Comparison of ENCODE assay signal across 24 mouse cellular contexts in genomic region chr9:56451570-56451969, GRCm38 (mm10). TPM values are rescaled to one million over a fixed set of nuclear protein-coding genes. Genes with fewer than 3 reads are reported as not detected.
DNase-seq lines count a peak whose midpoint lies in the region; ATAC-seq and TF ChIP-seq lines count a peak whose summit lies in the region.
"Had no signal": no experiment of that assay in that cellular context is flagged by ENCODE, and none has a peak within 500 bp of the region (broad histone marks: within the 10 kb centered on the region; RNA-seq: fewer than 3 reads in every experiment).

No protein-coding gene starts in this region.

- H3K9ac ChIP-seq in liver, embryonic 12.5 days, result no peak overlapping the region
- H3K9ac ChIP-seq: embryonic facial prominence, embryonic 15.5 days; heart, embryonic 12.5 days; hindbrain, embryonic 14.5 days; neural tube, embryonic 13.5 days had no signal

- peaks cover 3% of the 10 kb centered on the region; the same call in 1 of the 2 replicates for H3K36me3 ChIP-seq in liver, embryonic 12.5 days
- H3K36me3 ChIP-seq: embryonic facial prominence, embryonic 15.5 days had no signal

- no peak overlapping the region for H3K4me2 ChIP-seq in liver, embryonic 12.5 days
- H3K4me2 ChIP-seq: embryonic facial prominence, embryonic 15.5 days; heart, embryonic 12.5 days; hindbrain, embryonic 14.5 days; neural tube, embryonic 13.5 days had no signal

- H3K4me1 ChIP-seq in liver, embryonic 12.5 days, result peaks cover 23% of the 10 kb centered on the region
- H3K4me1 ChIP-seq: embryonic facial prominence, embryonic 15.5 days; limb, embryonic 10.5 days had no signal

- 86% methylated on average over 6 of the region's 6 CpGs for WGBS in liver, embryonic 12.5 days (ENCODE audit: insufficient replicate concordance)

- H3K27me3 ChIP-seq in liver, embryonic 12.5 days (replicated peaks), result no peaks in the 10 kb centered on the region
- H3K27me3 ChIP-seq: embryonic facial prominence, embryonic 15.5 days; heart, embryonic 12.5 days; neural tube, embryonic 13.5 days; Patski had no signal

- no peak for ATAC-seq in cerebellum, adult (ENCODE audit: insufficient number of reproducible peaks, low FRiP score, low TSS enrichment)
- ATAC-seq in frontal cortex, adult (ENCODE audit: low TSS enrichment), result peak; percentile 52
- ATAC-seq in liver, embryonic 12.5 days, result no peak
- ATAC-seq: CD4-positive, CD25-positive, alpha-beta regulatory T cell, adult 4 months; intestine, embryonic 16.5 days; Patski had no signal

- no peak overlapping the region for H3K4me3 ChIP-seq in liver, embryonic 12.5 days
- H3K4me3 ChIP-seq: embryonic facial prominence, embryonic 15.5 days; gastrocnemius, adult 2 months; heart, embryonic 12.5 days; limb, embryonic 10.5 days; neural tube, embryonic 13.5 days had no signal

- H3K27ac ChIP-seq in liver, embryonic 12.5 days, result no peak overlapping the region
- H3K27ac ChIP-seq: embryonic facial prominence, embryonic 15.5 days; gastrocnemius, adult 2 months; hindbrain, embryonic 14.5 days; limb, embryonic 10.5 days; neural tube, embryonic 13.5 days had no signal

- TF ChIP-seq CTCF in brain, embryonic 14.5 days (IDR thresholded peaks at IDR 0.05; ENCODE audit: borderline replicate concordance, extremely low read depth, insufficient read depth, insufficient read length), result no peak

- TF ChIP-seq POLR2A in brain, embryonic 14.5 days (IDR thresholded peaks at IDR 0.05; ENCODE audit: borderline replicate concordance, extremely low read depth, insufficient read depth, insufficient read length, poor library complexity, severe bottlenecking), result no peak

- H3K9me3 ChIP-seq in liver, embryonic 12.5 days (replicated peaks), result no peaks in the 10 kb centered on the region
- H3K9me3 ChIP-seq: embryonic facial prominence, embryonic 15.5 days; heart, embryonic 12.5 days; limb, embryonic 10.5 days; neural tube, embryonic 13.5 days had no signal

- peak; percentile 24 to 35 for DNase-seq in cerebellum, adult 18-20 months
- no peak for DNase-seq in frontal cortex, adult 2 months (ENCODE audit: extremely low spot score in 1 of 2, low spot score in 1 of 2)
- peak; percentile 25 to 55 for DNase-seq in layer of hippocampus, postnatal 14 days (ENCODE audit: low spot score in 2 of 2)
- no peak for DNase-seq in layer of hippocampus, postnatal 10 days (ENCODE audit: low spot score in 2 of 2)
- peak; percentile 67 for DNase-seq in brain, embryonic 14.5 days (ENCODE audit: low read depth)
- DNase-seq: adrenal gland, adult 8-10 months; gastrocnemius, adult 2 months; heart, postnatal 14 days; kidney, postnatal 4 days; lung, adult 18-20 months; lung, postnatal 4 days; spleen, adult 18-20 months; thymus, postnatal 4 days had no signal

RNA-seq across cellular contexts. Expression of gene Hmg20a, which starts 33.2 kb away (rescaled TPM):
- 62.4 and 64.2 TPM in 2 replicates for polyA plus RNA-seq in frontal cortex, adult 2 months (2012; rRNA removed)
- 10 to 100 TPM; 62.8 to 64.4 TPM for total RNA-seq in layer of hippocampus, postnatal 14 days (2021)
- 10 to 100 TPM; 60.3 to 62.8 TPM for total RNA-seq in layer of hippocampus, postnatal 10 days (2021)
- 84.9 and 96.5 TPM in 2 replicates for polyA plus RNA-seq in brain, embryonic 14.5 days (2012; rRNA removed)
- polyA plus RNA-seq in liver, embryonic 12.5 days (2016; fragmentation: Nextera tagmentation; extraction: Ambion mirVana), result 21.3 and 22.2 TPM in 2 replicates

RNA-seq across cellular contexts. Expression of gene Peak1, which starts 33.7 kb away (rescaled TPM):
- polyA plus RNA-seq in frontal cortex, adult 2 months (2012; rRNA removed), result 11.1 and 13.9 TPM in 2 replicates
- total RNA-seq in layer of hippocampus, postnatal 14 days (2021), result 10 to 100 TPM; 47.4 to 50.1 TPM
- 10 to 100 TPM; 30.1 to 34.4 TPM for total RNA-seq in layer of hippocampus, postnatal 10 days (2021)
- 3.4 and 6.3 TPM in 2 replicates for polyA plus RNA-seq in brain, embryonic 14.5 days (2012; rRNA removed)
- 5.4 and 5.7 TPM in 2 replicates for polyA plus RNA-seq in liver, embryonic 12.5 days (2016; fragmentation: Nextera tagmentation; extraction: Ambion mirVana)

Comparison
In these comparisons a context has a peak if more than half of its experiments do, and no peak if none do; other contexts are left out.
1. DNase-seq: peak in cerebellum, adult 18-20 months (2 of 2), layer of hippocampus, postnatal 14 days (2 of 2) and brain, embryonic 14.5 days (single experiment); none in frontal cortex, adult 2 months (0 of 2) and layer of hippocampus, postnatal 10 days (0 of 2).